Mouse (Mus musculus) heart, embryonic 11.5 days (tissue): Measurements from ENCODE around the gene Eif2ak1. TPM values are rescaled to one million over a fixed set of nuclear protein-coding genes. Genes with fewer than 3 reads are reported as not detected.
A peak's percentile ranks its signal among the peaks of the same experiment; 100 is the strongest.

Experiments
- ATAC-seq: fragments of 200-750 bp; cut with Nextera tagmentation; replicated peaks from 2 replicates; pipeline ENCODE4 v1.8.0; 2017; ENCODE audit warnings: moderate library complexity; ENCODE audit not compliant: insufficient number of reproducible peaks, low FRiP score, low TSS enrichment
- H3K27ac ChIP-seq: fragments of 300-500 bp; sonication (generic); 2 replicates; pipeline ENCODE4 v1.5.1; 2014; ENCODE audit warnings: mild to moderate bottlenecking, low read depth, low read length
- H3K27me3 ChIP-seq: fragments of 300-500 bp; sonication (generic); 2 replicates; pipeline ENCODE4 v1.6.1; 2014; ENCODE audit warnings: mild to moderate bottlenecking, low read length, mixed read lengths; ENCODE audit not compliant: control insufficient read depth, insufficient read depth
- H3K36me3 ChIP-seq: fragments of 300-500 bp; sonication (generic); 2 replicates; pipeline ENCODE4 v1.6.1; 2014; ENCODE audit warnings: mild to moderate bottlenecking, low read length, moderate library complexity, mixed read lengths; ENCODE audit not compliant: control insufficient read depth, insufficient read depth
- H3K4me1 ChIP-seq: fragments of 300-500 bp; sonication (generic); 2 replicates; pipeline ENCODE4 v1.6.1; 2014; ENCODE audit warnings: low read length; ENCODE audit not compliant: control insufficient read depth, insufficient read depth
- H3K4me2 ChIP-seq: fragments of 300-500 bp; sonication (generic); 2 replicates; pipeline ENCODE4 v1.6.1; 2014; ENCODE audit warnings: mild to moderate bottlenecking, moderate library complexity
- H3K4me3 ChIP-seq: fragments of 300-500 bp; sonication (generic); 2 replicates; pipeline ENCODE4 v1.5.1; 2014; ENCODE audit warnings: low read depth, low read length
- H3K9ac ChIP-seq: fragments of 300-500 bp; sonication (generic); 2 replicates; pipeline ENCODE4 v1.6.1; 2014; ENCODE audit warnings: mild to moderate bottlenecking, low read depth, low read length, moderate library complexity
- H3K9me3 ChIP-seq: fragments of 300-500 bp; sonication (generic); replicated peaks from 2 replicates; pipeline ENCODE4 v1.6.1; 2016; ENCODE audit warnings: low read length; ENCODE audit not compliant: control insufficient read depth
- WGBS: fragments of 180-500 bp; shearing (Covaris S2); extraction: QIAGEN DNeasy Blood & Tissue Kit; methylation state at CpG from one replicate; pipeline ENCODE4 v1.1.7; 2014; ENCODE audit not compliant: insufficient replicate concordance; 5-methylcytosine and 5-hydroxymethylcytosine counted together
- polyA plus RNA-seq: library from polyadenylated mRNA; unstranded; fragments of >200 nt; fragmentation: Nextera tagmentation; extraction: Ambion mirVana; gene quantifications from 2 replicates; pipeline ENCODE4 v1.2.1, GENCODE M21; 2014

Gene Eif2ak1
- polyA plus RNA-seq, 1 experiment from 2014 or later: 40.9 TPM

- H3K4me1 ChIP-seq: peaks cover 19% of the 10 kb centered on the region
- H3K4me2 ChIP-seq: peak overlapping the region; percentile 80
- WGBS: 2% methylated on average over 9 of the region's 9 CpGs
- no peaks in the 10 kb centered on the region for H3K27me3 ChIP-seq
- no peaks in the 10 kb centered on the region for H3K9me3 ChIP-seq
- peak overlapping the region; percentile 84 for H3K27ac ChIP-seq
- peak overlapping the region; percentile 76 for H3K9ac ChIP-seq
- H3K36me3 ChIP-seq: peaks cover 11% of the 10 kb centered on the region
- peak overlapping the region; percentile 69 for H3K4me3 ChIP-seq
- ATAC-seq: no peak
These were observed 91.3 kb downstream of the Eif2ak1 start for GRCm38 (mm10) chr5:143908926-143909325.

GRCm38 (mm10) chr5:143909417-143910400, 92.1 kb downstream of the Eif2ak1 start, which contains the start of the genes Aimp2 and Pms2:
Aimp2 (minus strand) TSS chr5:143909847.
Pms2 (plus strand) TSS chr5:143909964.
- under 1% methylated on average over 69 of the region's 70 CpGs for WGBS
- Histone ChIP-seq H3K4me3 (peak within 1 kb of the TSS; percentile 69), H3K27me3 (no peaks in the 10 kb centered on the region), H3K36me3 (peaks cover 9% of the 10 kb centered on the region), H3K27ac (peak within 1 kb of the TSS; percentile 84), H3K9ac (peak within 1 kb of the TSS; percentile 76), H3K4me2 (peak within 1 kb of the TSS; percentile 80), H3K4me1 (peaks cover 19% of the 10 kb centered on the region), H3K9me3 (no peaks in the 10 kb centered on the region)
- peak; percentile 99 for ATAC-seq

- H3K27me3 ChIP-seq: no peaks in the 10 kb centered on the region
- no peak for ATAC-seq
- no peak overlapping the region for H3K4me3 ChIP-seq
- H3K9me3 ChIP-seq: no peaks in the 10 kb centered on the region
- peaks cover 13% of the 10 kb centered on the region for H3K36me3 ChIP-seq
- H3K27ac ChIP-seq: no peak overlapping the region
- no peaks in the 10 kb centered on the region for H3K4me1 ChIP-seq
- H3K4me2 ChIP-seq: no peak overlapping the region
- 90% methylated on average over 9 of the region's 9 CpGs for WGBS
- no peak overlapping the region for H3K9ac ChIP-seq
These were observed 98.6 kb downstream of the Eif2ak1 start for GRCm38 (mm10) chr5:143916221-143916620.

GRCm38 (mm10) chr5:143917418-143917817, 99.8 kb downstream of the Eif2ak1 start:
- 59% methylated on average over 5 of the region's 5 CpGs for WGBS
- Histone ChIP-seq H3K4me2 (no peak overlapping the region), H3K27me3 (no peaks in the 10 kb centered on the region), H3K36me3 (peaks cover 19% of the 10 kb centered on the region), H3K4me3 (no peak overlapping the region), H3K9me3 (no peaks in the 10 kb centered on the region), H3K9ac (no peak overlapping the region), H3K4me1 (no peaks in the 10 kb centered on the region), H3K27ac (no peak overlapping the region)
- no peak for ATAC-seq

- ATAC-seq: no peak
- Histone ChIP-seq H3K4me3 (no peak overlapping the region), H3K9me3 (no peaks in the 10 kb centered on the region), H3K36me3 (peaks cover 21% of the 10 kb centered on the region), H3K9ac (no peak overlapping the region), H3K27me3 (no peaks in the 10 kb centered on the region), H3K4me2 (no peak overlapping the region), H3K27ac (no peak overlapping the region), H3K4me1 (no peaks in the 10 kb centered on the region)
- WGBS: 93% methylated on average over 3 of the region's 3 CpGs
These were observed 100.5 kb downstream of the Eif2ak1 start for GRCm38 (mm10) chr5:143918120-143918519.

GRCm38 (mm10) chr5:143924781-143925452, 107.3 kb downstream of the Eif2ak1 start:
- Histone ChIP-seq H3K4me1 (no peaks in the 10 kb centered on the region), H3K9me3 (no peaks in the 10 kb centered on the region), H3K36me3 (peaks cover 43% of the 10 kb centered on the region), H3K27me3 (no peaks in the 10 kb centered on the region), H3K27ac (no peak overlapping the region), H3K9ac (no peak overlapping the region), H3K4me2 (no peak overlapping the region), H3K4me3 (no peak overlapping the region)
- 69% methylated on average over 6 of the region's 6 CpGs for WGBS
- ATAC-seq: no peak

GRCm38 (mm10) chr5:143927875-143928274, 110.3 kb downstream of the Eif2ak1 start, which contains the start of gene Gm42421:
Gm42421 (plus strand) TSS chr5:143928175.
- Histone ChIP-seq H3K27ac (no peak within 1 kb of the TSS), H3K4me2 (no peak within 1 kb of the TSS), H3K4me3 (no peak within 1 kb of the TSS), H3K9me3 (no peaks in the 10 kb centered on the region), H3K27me3 (no peaks in the 10 kb centered on the region), H3K9ac (no peak within 1 kb of the TSS), H3K36me3 (peaks cover 37% of the 10 kb centered on the region), H3K4me1 (peaks cover 2% of the 10 kb centered on the region; the same call in 1 of the 2 replicates)
- ATAC-seq: no peak
- WGBS: 92% methylated on average over 8 of the region's 8 CpGs

- Histone ChIP-seq H3K27ac (no peak overlapping the region), H3K4me1 (peaks cover 2% of the 10 kb centered on the region; the same call in 1 of the 2 replicates), H3K36me3 (peaks cover 27% of the 10 kb centered on the region), H3K9ac (no peak overlapping the region), H3K27me3 (no peaks in the 10 kb centered on the region), H3K9me3 (no peaks in the 10 kb centered on the region), H3K4me2 (no peak overlapping the region), H3K4me3 (no peak overlapping the region)
- 91% methylated on average over 4 of the region's 4 CpGs for WGBS
- no peak for ATAC-seq
These were observed 111.7 kb downstream of the Eif2ak1 start for GRCm38 (mm10) chr5:143929291-143929690.
